Mouse (Mus musculus): ENCODE data around the gene Dao.

The Dao gene

DNA sequence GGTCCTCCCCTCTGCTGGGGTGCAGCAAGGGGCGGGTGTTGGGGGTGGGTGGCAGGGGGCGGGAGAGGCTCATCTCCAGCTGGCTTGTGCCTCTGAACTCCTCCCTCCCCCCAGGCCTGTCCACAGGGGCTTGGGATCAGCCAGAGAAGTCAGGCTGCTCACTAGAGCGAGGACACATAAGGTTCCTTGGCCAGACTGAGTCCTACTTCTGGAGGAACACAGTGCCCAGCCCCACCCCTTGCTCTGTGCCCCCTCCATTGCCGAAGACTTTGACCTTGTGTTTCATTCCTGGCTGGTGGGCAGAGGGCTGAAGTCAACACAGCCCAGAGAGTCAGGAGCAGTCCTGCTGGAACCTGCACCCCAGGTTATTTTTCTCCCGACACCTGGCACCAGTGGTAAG is at the start of gene Dao:
Gene Dao (plus strand): TSS at position 162 of the 400 bp plus-strand sequence.
- no peak for ATAC-seq (ENCODE audit: insufficient number of reproducible peaks, low FRiP score, low TSS enrichment)

DNA sequence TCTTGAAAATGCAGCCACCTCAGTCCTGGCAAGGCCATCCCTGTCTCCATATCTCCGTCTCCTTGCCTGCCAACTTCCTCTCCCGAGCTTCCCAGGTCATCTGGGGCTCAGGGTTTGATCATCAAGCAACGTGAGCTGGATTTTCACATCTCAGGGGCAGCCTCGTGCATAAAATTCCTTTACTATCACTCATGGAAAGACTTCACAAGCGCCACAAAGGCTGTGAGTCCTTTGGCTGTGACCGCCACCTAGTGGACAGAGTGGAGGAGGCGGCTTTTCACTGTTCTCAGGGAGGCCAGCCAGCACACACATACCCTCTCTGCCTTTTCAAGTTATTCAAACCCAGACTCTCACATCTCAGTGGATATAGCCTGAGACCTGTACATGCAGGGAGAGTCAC is 49.1 kb upstream of the Dao start:
- ATAC-seq (ENCODE audit: insufficient number of reproducible peaks, low FRiP score, low TSS enrichment): no peak

DNA sequence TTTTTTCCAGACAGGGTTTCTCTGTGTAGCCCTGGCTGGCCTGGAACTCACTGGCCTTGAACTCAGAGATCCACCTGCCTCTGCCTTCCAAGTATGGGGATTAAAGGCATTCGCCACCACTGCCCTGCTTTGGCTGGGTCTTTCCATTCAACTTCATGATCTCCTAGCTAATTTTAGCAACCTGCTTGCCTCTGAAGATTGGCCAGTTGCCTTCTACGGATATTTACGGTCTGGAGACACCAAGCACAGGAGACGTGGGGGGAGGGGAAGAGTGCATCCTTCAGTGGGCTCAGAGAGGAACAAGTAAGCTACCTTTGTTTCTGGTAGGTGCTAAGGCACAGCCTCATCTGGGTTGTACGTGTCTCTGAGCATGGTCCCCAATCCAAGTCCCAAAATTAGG is 48.2 kb upstream of the Dao start:
- ATAC-seq (ENCODE audit: insufficient number of reproducible peaks, low FRiP score, low TSS enrichment): no peak

DNA sequence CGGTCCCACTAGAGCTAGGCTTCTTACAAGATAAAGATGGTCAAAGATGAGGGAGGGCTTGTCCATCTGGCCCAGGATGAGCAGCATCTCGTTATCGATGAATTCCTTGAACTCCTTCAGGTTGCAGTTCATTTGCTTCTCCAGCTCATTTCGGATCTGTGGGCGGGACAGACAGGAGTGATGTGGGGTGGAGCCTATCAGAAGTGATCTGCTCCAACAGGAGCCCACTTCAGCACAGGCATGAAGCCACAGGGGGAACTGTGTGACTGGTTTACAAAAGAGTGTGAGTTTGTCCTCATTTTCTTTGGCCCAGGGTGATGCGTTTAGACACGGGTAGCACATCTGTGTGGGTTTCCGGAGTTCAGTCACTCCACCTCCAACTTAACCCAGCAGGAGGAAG is 47.8 kb upstream of the Dao start:
- ATAC-seq (ENCODE audit: insufficient number of reproducible peaks, low FRiP score, low TSS enrichment): no peak

DNA sequence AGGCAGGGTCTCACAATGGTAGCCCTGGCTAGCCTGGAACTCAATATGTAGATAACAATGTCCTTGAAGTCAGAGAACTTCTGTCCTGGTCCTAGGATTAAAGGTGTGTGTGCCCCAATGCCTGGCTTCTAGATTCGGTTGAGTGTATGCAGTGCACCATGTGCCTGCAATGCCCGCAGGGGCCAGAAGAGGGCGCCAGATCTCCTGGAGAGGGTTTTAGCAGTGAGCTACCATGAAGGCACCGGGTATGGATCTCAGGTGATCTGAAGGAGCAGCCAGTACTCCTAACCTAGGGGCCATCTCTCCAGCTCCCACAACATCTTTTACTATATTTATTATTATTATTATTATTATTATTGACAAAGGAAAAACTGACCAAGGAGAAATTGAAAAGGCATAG is 47.0 kb upstream of the Dao start:
- ATAC-seq (ENCODE audit: insufficient number of reproducible peaks, low FRiP score, low TSS enrichment): no peak

DNA sequence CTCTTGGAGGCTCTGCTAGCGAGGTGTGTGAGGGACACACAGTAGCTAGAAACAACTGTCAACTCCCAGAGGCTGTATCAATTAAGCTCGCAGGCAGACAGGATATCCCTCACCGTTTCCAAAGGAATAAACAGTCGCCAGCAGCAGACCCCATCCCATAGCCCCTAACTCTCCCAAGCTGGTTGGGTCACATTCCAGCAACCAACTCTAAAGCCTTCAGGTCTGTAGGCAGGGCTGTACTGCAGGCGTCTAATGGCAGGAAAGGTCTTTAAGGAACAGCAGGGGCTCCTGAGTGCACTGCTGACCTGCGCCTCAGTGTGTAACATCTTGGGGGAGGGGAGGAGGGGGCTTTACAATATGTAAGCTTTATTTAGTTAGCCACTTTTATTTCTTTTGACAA is 44.5 kb upstream of the Dao start:
- ATAC-seq (ENCODE audit: insufficient number of reproducible peaks, low FRiP score, low TSS enrichment): no peak

DNA sequence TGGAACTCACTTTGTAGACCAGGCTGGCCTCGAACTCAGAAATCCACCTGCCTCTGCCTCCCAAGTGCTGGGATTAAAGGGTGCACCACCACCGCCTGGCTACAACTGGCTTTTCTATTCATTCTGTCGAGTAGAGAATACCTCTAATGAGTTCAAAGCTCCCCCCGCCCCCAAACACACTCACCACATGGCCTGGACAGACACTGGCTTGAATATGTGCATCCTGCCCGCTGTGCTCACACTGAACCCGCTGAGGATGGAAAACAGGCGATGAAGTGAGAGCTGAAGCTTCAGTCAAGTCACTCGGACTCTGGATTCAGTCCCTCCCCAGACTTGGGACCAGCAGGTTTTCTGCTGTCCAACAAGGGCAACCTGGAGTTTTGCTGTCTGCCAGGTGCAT is 43.1 kb upstream of the Dao start:
- no peak for ATAC-seq (ENCODE audit: insufficient number of reproducible peaks, low FRiP score, low TSS enrichment)

DNA sequence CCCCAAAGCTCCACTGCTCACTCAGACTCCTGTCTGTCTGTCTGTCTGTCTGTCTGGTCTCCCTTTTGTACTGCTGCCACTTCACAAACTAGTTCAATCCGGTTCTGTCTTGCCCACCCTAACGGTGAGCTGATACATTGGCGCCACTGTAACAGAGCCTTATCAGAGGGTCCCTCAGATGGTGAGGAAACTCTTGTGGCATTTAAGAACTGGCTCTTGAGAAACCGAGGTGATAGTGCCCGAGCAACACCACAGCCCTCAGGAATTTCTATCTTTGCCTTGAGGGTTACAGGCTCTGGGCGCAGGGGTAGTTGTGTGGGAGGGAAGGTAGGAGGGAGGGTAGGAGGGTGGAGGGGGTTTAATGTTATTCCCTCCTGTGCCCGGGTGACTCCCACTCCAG is 41.7 kb upstream of the Dao start:
- no peak for ATAC-seq (ENCODE audit: insufficient number of reproducible peaks, low FRiP score, low TSS enrichment)

DNA sequence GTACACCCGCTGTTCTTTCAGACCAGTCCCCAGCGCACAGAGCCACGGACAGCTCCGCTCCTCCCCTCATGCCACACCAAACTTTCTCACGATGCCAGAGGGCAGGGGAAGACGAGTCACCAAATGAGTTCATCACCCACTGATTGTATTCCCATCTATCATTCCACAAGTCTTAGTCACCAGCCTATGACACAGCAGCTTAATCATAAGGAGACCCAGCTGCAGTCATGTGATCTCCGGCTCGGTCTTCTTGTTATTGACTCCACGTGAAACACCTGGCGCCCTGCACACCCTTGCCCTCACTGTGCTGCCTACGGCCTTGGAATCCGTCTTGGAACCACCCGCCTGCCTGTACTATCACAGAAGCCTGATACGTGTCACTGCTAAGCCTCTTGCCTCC is 38.5 kb upstream of the Dao start:
- no peak for ATAC-seq (ENCODE audit: insufficient number of reproducible peaks, low FRiP score, low TSS enrichment)

DNA sequence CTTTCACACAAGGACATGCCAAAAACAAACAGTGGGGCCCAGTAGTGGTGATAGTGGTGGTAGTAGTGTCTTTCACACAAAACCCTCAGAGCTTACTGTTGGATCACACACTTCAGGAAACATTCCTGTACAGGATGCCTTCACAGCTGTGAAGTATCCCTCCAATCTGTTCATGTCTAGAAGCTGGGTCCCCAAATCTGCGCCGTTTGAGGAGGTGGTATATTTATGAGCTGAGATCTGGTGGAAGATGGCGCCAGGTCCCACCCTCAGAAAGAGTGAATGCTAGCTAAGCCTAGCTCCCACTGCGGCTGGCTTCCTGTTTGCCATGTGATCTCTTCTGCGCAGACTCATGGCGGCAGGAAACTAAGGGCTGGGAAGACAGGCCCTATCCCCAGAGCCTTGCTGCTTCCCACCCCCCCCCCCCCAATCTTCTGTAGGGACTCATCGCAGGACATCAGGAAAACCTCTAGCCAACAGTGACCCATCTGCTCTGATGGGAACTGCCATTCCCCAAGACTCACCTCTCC is 37.8 kb upstream of the Dao start:
- ATAC-seq (ENCODE audit: insufficient number of reproducible peaks, low FRiP score, low TSS enrichment): no peak

DNA sequence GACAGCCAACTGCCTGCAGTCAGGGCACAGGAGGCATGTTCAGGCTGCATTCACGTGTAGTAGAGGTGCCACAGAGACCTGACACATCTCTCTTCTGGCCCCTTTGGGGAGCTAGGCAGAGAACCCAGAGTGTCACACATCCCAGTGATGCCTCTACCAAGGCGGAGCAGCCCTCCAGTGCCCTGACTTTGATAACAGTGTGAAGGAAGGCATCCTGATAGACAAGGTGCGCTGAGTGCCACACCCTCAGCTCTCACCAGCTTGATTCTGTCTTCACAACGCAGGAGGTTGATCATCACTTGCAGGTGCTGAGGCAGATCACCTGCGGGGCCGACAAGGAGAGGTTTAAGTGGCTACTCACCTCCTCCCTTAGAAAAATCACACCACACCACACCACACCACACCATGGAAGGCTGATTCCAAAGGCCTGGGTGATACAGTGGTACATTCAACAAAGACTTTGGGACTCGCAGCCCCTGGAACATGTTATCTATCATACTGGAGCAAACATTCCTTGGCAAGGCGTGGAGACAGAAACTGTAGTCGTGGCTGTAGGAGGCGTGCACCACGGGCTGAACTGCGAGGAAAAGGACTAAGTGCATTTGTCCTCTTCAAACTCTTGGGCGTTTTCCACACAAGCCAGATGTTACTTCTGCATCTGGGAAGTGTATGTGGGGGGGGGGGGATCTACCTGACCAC is 36.9 kb upstream of the Dao start:
- ATAC-seq (ENCODE audit: insufficient number of reproducible peaks, low FRiP score, low TSS enrichment): no peak

DNA sequence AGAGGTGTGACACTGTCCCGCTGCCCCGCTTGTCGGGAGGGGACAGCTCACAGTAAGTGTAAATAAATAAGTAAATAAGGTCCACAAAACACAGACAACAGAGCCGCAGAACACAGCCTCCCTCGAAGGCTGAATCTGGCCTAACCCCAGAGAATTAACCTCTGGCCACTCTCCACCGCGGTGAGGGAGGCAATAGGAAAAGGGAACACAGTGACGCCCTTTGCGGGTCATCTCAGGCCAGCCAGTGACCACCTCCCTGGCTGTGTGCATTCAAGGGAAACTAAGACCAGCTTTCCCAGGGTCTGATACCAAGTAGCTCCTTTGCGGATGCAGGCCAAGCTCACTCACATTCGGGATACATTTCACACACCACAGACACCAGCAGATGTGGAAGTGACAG is 35.1 kb upstream of the Dao start:
- no peak for ATAC-seq (ENCODE audit: insufficient number of reproducible peaks, low FRiP score, low TSS enrichment)

DNA sequence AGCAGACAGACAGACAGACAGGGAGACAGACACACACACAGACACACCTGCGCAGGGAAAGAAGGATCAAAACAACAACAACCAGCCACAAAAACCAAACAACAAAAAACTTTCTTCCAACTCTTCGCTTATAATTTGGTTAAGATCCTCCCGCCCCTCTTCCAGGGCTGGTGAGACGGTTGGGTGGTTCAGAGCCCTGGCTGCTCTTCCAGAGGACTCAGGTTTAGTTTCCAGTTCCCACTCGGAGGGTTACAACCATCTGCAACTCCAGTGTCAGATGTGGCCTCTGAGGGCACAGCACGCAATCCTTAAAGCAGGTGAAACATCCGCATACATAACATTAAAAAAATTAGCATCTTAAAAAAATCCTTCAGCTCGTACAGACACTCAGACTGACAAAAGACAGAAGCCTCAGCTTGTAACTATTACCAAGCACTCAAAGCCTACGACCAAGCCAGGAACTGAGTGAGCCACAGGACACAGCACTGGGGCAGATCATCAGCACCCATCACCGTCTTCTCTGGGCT is 32.0 kb upstream of the Dao start:
- no peak for ATAC-seq (ENCODE audit: insufficient number of reproducible peaks, low FRiP score, low TSS enrichment)

DNA sequence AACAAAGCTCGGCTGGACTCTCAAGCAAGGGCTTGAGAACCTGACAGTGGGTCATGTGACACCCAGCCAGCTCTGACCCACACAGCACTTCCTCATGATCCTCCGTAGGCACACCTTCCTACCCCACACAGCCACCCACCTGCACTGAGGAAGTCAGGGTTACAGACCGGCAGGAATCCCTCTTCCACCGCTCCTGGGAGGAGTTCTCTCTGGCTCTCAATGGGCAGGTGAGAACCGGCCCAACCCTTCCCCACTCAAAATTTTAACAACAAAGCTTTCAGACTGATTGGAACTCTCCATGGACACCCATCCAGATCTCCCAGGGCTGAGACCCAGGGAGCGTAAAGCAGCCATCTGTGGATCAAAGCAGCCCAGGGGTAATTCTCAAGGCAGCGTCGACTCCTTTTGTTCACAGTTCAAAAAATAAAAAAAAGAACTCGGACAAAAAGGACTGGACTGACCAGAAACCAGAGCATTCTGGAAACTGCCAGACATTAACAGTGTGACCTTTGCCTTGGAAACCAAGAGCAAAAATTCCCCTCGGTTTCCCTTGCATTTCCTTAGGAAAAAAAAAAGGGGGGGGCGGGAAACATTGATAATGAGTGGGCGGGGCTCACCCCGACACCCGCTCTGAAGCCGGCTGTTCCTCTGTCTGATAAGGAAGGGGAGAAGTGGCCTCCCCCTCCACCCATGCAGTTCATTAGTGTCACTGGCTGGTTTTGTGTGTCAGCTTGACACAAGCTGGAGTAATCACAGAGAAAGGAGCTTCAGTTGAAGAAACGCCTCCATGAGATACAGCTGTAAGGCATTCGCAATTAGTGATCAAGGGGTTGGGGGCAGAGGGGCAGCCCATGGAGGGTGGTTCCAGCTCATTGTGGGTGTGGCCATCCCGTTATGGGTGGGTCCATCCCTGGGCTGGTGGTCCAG is 30.7 kb upstream of the Dao start:
- ATAC-seq (ENCODE audit: insufficient number of reproducible peaks, low FRiP score, low TSS enrichment): no peak

DNA sequence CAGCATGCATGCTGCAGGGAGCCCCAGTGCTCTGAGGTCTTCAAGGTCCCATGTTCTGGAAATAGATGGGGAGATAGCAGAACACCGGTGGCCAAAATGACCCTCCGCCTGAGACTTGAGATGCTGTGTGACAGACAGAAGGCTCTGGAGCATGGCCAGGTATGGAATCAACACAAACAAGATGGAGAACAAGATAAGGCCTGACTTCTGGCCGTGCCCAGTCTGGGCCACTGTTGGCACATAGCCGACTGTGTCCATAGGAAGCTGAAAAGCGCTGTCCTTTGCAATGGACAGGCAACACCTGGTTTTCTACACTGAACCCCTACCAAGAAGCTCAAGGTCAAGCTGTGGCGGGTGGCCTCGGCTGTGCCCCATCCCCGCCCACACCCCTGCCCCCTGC is 29.7 kb upstream of the Dao start:
- no peak for ATAC-seq (ENCODE audit: insufficient number of reproducible peaks, low FRiP score, low TSS enrichment)

DNA sequence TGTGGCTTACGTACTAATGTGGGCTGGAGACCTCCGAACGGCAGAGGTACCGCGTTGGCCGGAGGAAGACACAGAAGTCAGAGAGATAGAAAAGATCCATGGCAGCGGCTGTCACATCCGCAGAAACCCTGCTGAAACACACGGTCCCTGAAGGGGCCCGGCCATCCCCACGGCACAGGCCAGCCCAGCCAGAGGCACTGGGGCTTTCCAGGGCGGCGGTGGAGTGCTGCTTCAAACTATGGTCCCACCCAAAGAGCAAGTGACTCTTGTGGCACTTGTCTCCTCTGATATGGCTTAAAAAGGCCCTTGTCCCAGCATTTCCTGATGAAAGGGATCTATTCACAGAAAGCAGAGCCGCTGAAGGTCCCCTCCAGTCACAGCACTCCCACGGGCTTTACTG is 28.9 kb upstream of the Dao start:
- no peak for ATAC-seq (ENCODE audit: insufficient number of reproducible peaks, low FRiP score, low TSS enrichment)

DNA sequence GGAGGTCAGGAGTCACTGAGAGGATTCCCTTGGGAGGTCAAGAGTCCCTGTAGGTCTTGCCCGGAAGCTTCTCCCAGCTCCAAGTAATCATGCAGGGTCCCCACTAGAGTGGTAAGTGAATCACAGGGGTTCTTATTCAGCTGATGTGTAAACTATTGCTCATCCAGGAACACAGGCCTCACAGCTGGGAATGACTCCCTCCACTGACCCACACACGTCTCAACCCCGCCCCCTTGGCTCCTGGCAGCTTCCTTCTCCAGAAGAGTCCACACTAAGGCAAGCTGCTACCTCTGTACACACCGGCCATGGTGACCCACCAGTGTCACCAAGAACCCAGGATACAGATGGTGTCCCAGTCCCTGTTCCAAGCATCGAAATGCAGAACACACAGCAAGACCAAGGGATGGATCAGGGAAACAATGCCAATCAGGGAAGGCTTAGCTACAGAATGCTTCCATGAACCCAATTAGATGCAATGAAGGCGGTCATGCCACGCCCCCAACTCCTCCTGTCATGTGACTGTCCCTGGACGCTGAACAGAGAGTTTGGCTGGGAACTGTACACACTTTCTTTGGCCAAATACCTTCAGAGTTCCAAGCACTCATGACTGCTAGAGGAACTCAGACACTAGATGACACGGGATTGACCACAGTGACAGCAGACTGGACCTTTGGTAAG is 27.8 kb upstream of the Dao start:
- ATAC-seq (ENCODE audit: insufficient number of reproducible peaks, low FRiP score, low TSS enrichment): no peak

DNA sequence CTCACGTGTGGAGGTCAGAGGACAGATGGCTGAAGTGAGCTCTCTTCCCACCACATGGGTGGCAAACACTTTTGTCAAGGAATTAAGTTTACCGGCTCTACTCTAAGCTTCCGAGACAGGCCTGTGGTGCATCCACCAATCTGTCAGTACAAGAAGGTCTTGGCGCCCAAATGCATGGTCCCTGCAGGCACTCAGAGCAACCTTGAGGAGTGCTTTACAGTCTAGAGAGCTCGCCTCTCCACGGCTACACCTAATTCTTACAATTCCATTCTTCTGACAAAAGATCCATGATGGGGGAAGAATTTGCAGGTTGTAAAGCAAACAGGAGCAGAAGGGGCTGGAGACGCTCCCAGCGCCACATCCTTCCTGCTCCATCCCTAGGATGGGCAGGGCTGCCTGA is 26.9 kb upstream of the Dao start:
- no peak for ATAC-seq (ENCODE audit: insufficient number of reproducible peaks, low FRiP score, low TSS enrichment)

DNA sequence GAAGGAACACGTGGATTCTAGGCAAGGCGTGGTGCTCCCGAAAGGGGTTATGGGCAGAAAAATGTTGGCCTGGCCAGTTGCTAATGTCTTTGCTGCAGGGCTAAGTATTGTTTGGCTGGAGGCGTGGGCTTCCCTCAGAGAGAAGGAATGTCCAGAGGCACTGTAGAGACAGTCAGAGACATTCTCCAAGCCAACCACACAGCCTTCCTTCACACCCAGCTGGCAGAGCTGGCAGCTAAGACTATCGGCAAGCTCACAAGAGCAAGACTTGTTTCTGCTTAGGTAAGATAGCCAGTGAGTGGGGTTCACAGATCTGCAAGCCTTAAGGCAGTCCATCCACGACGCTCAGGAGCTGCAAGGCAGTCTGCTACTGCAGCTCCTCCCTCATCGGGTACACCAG is 26.2 kb upstream of the Dao start:
- no peak for ATAC-seq (ENCODE audit: insufficient number of reproducible peaks, low FRiP score, low TSS enrichment)

DNA sequence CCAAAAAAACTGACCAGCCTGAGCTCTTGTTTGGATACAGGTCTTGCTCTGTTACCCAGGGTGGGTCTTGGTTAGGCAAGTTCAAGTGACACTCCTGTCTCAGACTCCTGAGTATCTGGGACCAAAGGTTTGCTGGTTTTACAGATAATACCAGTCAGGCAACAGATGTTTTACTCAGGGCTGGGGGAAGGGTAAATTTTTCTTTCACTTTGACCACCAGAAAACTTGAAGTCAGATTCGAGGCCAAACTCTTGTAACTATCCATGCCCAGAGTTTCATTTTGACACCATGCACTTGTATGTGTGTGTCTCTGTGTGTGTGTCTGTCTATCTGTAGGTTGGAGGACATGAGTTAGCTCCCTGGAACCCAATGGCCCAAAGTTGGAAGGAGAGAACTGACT is 23.0 kb upstream of the Dao start:
- no peak for ATAC-seq (ENCODE audit: insufficient number of reproducible peaks, low FRiP score, low TSS enrichment)

DNA sequence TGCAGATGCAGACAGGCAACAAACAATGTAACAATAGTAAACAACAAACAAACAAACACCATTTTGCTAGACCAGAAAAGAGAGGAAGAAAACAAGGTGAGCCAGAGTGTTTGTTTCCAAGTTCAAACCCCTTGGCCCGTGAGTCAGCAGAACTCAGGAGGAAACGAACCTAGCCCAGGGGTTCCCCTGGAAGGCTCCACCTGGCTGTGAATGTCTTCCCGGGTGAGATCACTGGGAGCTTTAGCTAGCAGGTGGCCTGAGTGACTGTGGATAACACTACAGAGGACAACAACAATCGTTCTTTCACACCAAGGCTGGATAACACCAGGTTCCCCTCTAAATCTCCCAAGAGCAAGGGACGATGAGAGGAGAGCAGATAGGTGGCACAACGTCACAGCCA is 22.3 kb upstream of the Dao start:
- no peak for ATAC-seq (ENCODE audit: insufficient number of reproducible peaks, low FRiP score, low TSS enrichment)
